Mouse (Mus musculus) 3T3-L1 (cell line): ENCODE data around the gene Xirp1.

Experiments
- DNase-seq: peaks from one replicate; pipeline ENCODE4 v3.0.0-alpha.2; 2015; ENCODE audit warnings: low read depth, low spot score

Gene Xirp1

GRCm38 (mm10) chr9:119988304-119988703 is 35.1 kb downstream of the Xirp1 start:
- no peak for DNase-seq

- DNase-seq: peak; percentile 56
Measured at GRCm38 (mm10) chr9:119985881-119986574, 37.4 kb downstream of the Xirp1 start.

- no peak for DNase-seq
Measured at GRCm38 (mm10) chr9:119984536-119985011, 38.8 kb downstream of the Xirp1 start, which contains the start of gene Csrnp1. Csrnp1 (minus strand) TSS chr9:119984658.

GRCm38 (mm10) chr9:119983585-119984535 is 39.5 kb downstream of the Xirp1 start:
- peak; percentile 74 for DNase-seq

- peak; percentile 64 for DNase-seq
Measured at GRCm38 (mm10) chr9:119982956-119983551, 40.3 kb downstream of the Xirp1 start.

- DNase-seq: peak; percentile 76
Measured at GRCm38 (mm10) chr9:119982241-119982811, 41.1 kb downstream of the Xirp1 start.

GRCm38 (mm10) chr9:119981183-119982179 is 41.9 kb downstream of the Xirp1 start:
- DNase-seq: peak; percentile 89

GRCm38 (mm10) chr9:119980770-119981182 is 42.6 kb downstream of the Xirp1 start:
- DNase-seq: no peak

GRCm38 (mm10) chr9:119979749-119980148 is 43.6 kb downstream of the Xirp1 start:
- DNase-seq: no peak

- no peak for DNase-seq
Measured at GRCm38 (mm10) chr9:119978811-119979441, 44.5 kb downstream of the Xirp1 start.

- DNase-seq: peak; percentile 30
Measured at GRCm38 (mm10) chr9:119978151-119978810, 45.1 kb downstream of the Xirp1 start.

GRCm38 (mm10) chr9:119977557-119978060 is 45.8 kb downstream of the Xirp1 start:
- peak; percentile 50 for DNase-seq

- no peak for DNase-seq
Measured at GRCm38 (mm10) chr9:119976704-119977556, 46.5 kb downstream of the Xirp1 start.

- DNase-seq: no peak
Measured at GRCm38 (mm10) chr9:119975286-119975685, 48.1 kb downstream of the Xirp1 start.

- no peak for DNase-seq
Measured at GRCm38 (mm10) chr9:119974609-119975008, 48.8 kb downstream of the Xirp1 start.

GRCm38 (mm10) chr9:119973869-119974520 is 49.4 kb downstream of the Xirp1 start:
- DNase-seq: peak; percentile 20

GRCm38 (mm10) chr9:119973281-119973680 is 50.1 kb downstream of the Xirp1 start:
- no peak for DNase-seq

GRCm38 (mm10) chr9:119972582-119972981 is 50.8 kb downstream of the Xirp1 start:
- no peak for DNase-seq
